Mouse (Mus musculus) liver, embryonic 13.5 days (tissue): ENCODE measurements around the gene Abca5. TPM values are rescaled to one million over a fixed set of nuclear protein-coding genes. Genes with fewer than 3 reads are reported as not detected.
"Not testable (repeated sequence)": the region's sequence is repeated elsewhere in the genome, so short reads cannot be mapped to it uniquely, and the experiment has no call there.

Source experiments
- ATAC-seq: fragments of 200-750 bp; cut with Nextera tagmentation; 2 replicates; pipeline ENCODE4 v1.8.0; 2017; ENCODE audit warnings: low read depth, mild to moderate bottlenecking, moderate number of reproducible peaks, moderate library complexity
- DNase-seq: peaks from one replicate; pipeline ENCODE4 v3.0.0; 2022
- H3K27ac ChIP-seq: fragments of 300-500 bp; sonication (generic); 2 replicates; pipeline ENCODE4 v1.5.1; 2015; ENCODE audit warnings: moderate library complexity, mild to moderate bottlenecking, inconsistent platforms
- H3K27me3 ChIP-seq: fragments of 300-500 bp; sonication (generic); 2 replicates; pipeline ENCODE4 v1.6.1; 2015; ENCODE audit warnings: mild to moderate bottlenecking, inconsistent platforms
- H3K36me3 ChIP-seq: fragments of 300-500 bp; sonication (generic); 2 replicates; pipeline ENCODE4 v1.6.1; 2015; ENCODE audit warnings: mild to moderate bottlenecking, inconsistent platforms
- H3K4me1 ChIP-seq: fragments of 300-500 bp; sonication (generic); replicated peaks from 2 replicates; pipeline ENCODE4 v1.6.1; 2015; ENCODE audit warnings: inconsistent platforms
- H3K4me2 ChIP-seq: fragments of 300-500 bp; sonication (generic); 2 replicates; pipeline ENCODE4 v1.6.1; 2015; ENCODE audit warnings: inconsistent platforms, mild to moderate bottlenecking, moderate library complexity
- H3K4me3 ChIP-seq: fragments of 300-500 bp; sonication (generic); replicated peaks from 2 replicates; pipeline ENCODE4 v1.5.1; 2015; ENCODE audit warnings: mild to moderate bottlenecking, inconsistent platforms
- H3K9ac ChIP-seq: fragments of 300-500 bp; sonication (generic); 2 replicates; pipeline ENCODE4 v1.6.1; 2015; ENCODE audit warnings: mild to moderate bottlenecking, inconsistent platforms
- H3K9me3 ChIP-seq: fragments of 300-500 bp; sonication (generic); replicated peaks from 2 replicates; pipeline ENCODE4 v1.6.1; 2016; ENCODE audit warnings: inconsistent platforms
- WGBS: fragments of 180-500 bp; shearing (Covaris S2); methylation state at CpG from one replicate; pipeline ENCODE4 v1.1.7; 2015; ENCODE audit not compliant: insufficient replicate concordance; 5-methylcytosine and 5-hydroxymethylcytosine counted together
- polyA plus RNA-seq: library from polyadenylated mRNA; unstranded; fragments of >200 nt; fragmentation: Nextera tagmentation; extraction: Ambion mirVana; gene quantifications from 2 replicates; pipeline ENCODE4 v1.2.1, GENCODE M21; 2015

Abca5 gene
- polyA plus RNA-seq, 1 experiment from 2014 or later, result 0.29 TPM

GRCm38 (mm10) chr11:110365016-110365415 lies 27.5 kb upstream of the Abca5 start:
- Histone ChIP-seq H3K4me2 (no peak overlapping the region), H3K4me3 (no peak overlapping the region), H3K4me1 (peaks cover 4% of the 10 kb centered on the region), H3K9ac (no peak overlapping the region), H3K27ac (no peak overlapping the region), H3K36me3 (no peaks in the 10 kb centered on the region), H3K9me3 (no peaks in the 10 kb centered on the region), H3K27me3 (no peaks in the 10 kb centered on the region)
- ATAC-seq, result no peak
- 66% methylated on average over 3 of the region's 3 CpGs for WGBS
- peak; percentile 44 for DNase-seq

- no peak overlapping the region for H3K4me2 ChIP-seq
- WGBS, result 56% methylated on average over 16 of the region's 16 CpGs
- H3K36me3 ChIP-seq, result no peaks in the 10 kb centered on the region
- H3K27ac ChIP-seq, result no peak overlapping the region
- no peak overlapping the region for H3K4me3 ChIP-seq
- ATAC-seq, result no peak
- H3K4me1 ChIP-seq, result no peaks in the 10 kb centered on the region
- H3K27me3 ChIP-seq, result no peaks in the 10 kb centered on the region
- H3K9ac ChIP-seq, result no peak overlapping the region
- H3K9me3 ChIP-seq, result no peaks in the 10 kb centered on the region
- DNase-seq, result no peak
These were observed 20.4 kb upstream of the Abca5 start for GRCm38 (mm10) chr11:110357756-110358551.

- not testable (repeated sequence) for DNase-seq, H3K4me2 ChIP-seq, H3K9me3 ChIP-seq, H3K9ac ChIP-seq, ATAC-seq, H3K27ac ChIP-seq, H3K4me3 ChIP-seq, H3K36me3 ChIP-seq, H3K27me3 ChIP-seq, H3K4me1 ChIP-seq
- WGBS, result 58% methylated on average over 9 of the region's 9 CpGs
These were observed 17.6 kb upstream of the Abca5 start for GRCm38 (mm10) chr11:110355131-110355530.

GRCm38 (mm10) chr11:110354261-110354660 lies 16.7 kb upstream of the Abca5 start:
- Histone ChIP-seq H3K27ac (no peak overlapping the region), H3K27me3 (no peaks in the 10 kb centered on the region), H3K36me3 (no peaks in the 10 kb centered on the region), H3K9me3 (no peaks in the 10 kb centered on the region), H3K4me1 (no peaks in the 10 kb centered on the region), H3K9ac (no peak overlapping the region), H3K4me2 (no peak overlapping the region), H3K4me3 (no peak overlapping the region)
- WGBS, result 71% methylated on average over 9 of the region's 9 CpGs
- ATAC-seq (no peak), DNase-seq (no peak)

GRCm38 (mm10) chr11:110348170-110348569 lies 10.7 kb upstream of the Abca5 start:
- Histone ChIP-seq H3K4me3 (no peak overlapping the region), H3K27me3 (no peaks in the 10 kb centered on the region), H3K4me2 (no peak overlapping the region), H3K4me1 (no peaks in the 10 kb centered on the region), H3K36me3 (no peaks in the 10 kb centered on the region), H3K9ac (no peak overlapping the region), H3K27ac (no peak overlapping the region), H3K9me3 (no peaks in the 10 kb centered on the region)
- no peak for DNase-seq
- ATAC-seq, result no peak
- 71% methylated on average over 2 of the region's 2 CpGs for WGBS

GRCm38 (mm10) chr11:110347768-110348167 lies 10.3 kb upstream of the Abca5 start:
- Histone ChIP-seq H3K4me2 (no peak overlapping the region), H3K27ac (no peak overlapping the region), H3K9ac (no peak overlapping the region), H3K4me1 (no peaks in the 10 kb centered on the region), H3K4me3 (no peak overlapping the region), H3K27me3 (no peaks in the 10 kb centered on the region), H3K36me3 (no peaks in the 10 kb centered on the region), H3K9me3 (no peaks in the 10 kb centered on the region)
- WGBS, result 41% methylated on average over 6 of the region's 6 CpGs
- ATAC-seq (no peak), DNase-seq (no peak)

- Histone ChIP-seq H3K27me3 (peaks cover 29% of the 10 kb centered on the region), H3K4me1 (peaks cover 11% of the 10 kb centered on the region), H3K9me3 (no peaks in the 10 kb centered on the region), H3K4me3 (peak overlapping the region; percentile 75), H3K4me2 (peak overlapping the region; percentile 96), H3K9ac (peak overlapping the region; percentile 70), H3K27ac (no peak overlapping the region), H3K36me3 (no peaks in the 10 kb centered on the region)
- 3% methylated on average over 18 of the region's 18 CpGs for WGBS
- no peak for DNase-seq
- peak; percentile 13; the same call in 1 of the 2 replicates for ATAC-seq
These were observed 665 bp downstream of the Abca5 start for GRCm38 (mm10) chr11:110336814-110337288.

GRCm38 (mm10) chr11:110330093-110330492 lies 7.4 kb downstream of the Abca5 start:
- Histone ChIP-seq H3K9ac (no peak overlapping the region), H3K4me2 (no peak overlapping the region), H3K27ac (no peak overlapping the region), H3K36me3 (no peaks in the 10 kb centered on the region), H3K4me3 (no peak overlapping the region), H3K4me1 (no peaks in the 10 kb centered on the region), H3K27me3 (peaks cover 5% of the 10 kb centered on the region; the same call in 1 of the 2 replicates), H3K9me3 (no peaks in the 10 kb centered on the region)
- 64% methylated on average over 6 of the region's 6 CpGs for WGBS
- DNase-seq (no peak), ATAC-seq (no peak)

GRCm38 (mm10) chr11:110322266-110322665 lies 15.2 kb downstream of the Abca5 start:
- 75% methylated on average over 8 of the region's 8 CpGs for WGBS
- no peaks in the 10 kb centered on the region for H3K27me3 ChIP-seq
- no peak overlapping the region for H3K4me2 ChIP-seq
- H3K4me1 ChIP-seq, result no peaks in the 10 kb centered on the region
- ATAC-seq (no peak), DNase-seq (no peak)
- no peak overlapping the region for H3K4me3 ChIP-seq
- H3K9me3 ChIP-seq, result no peaks in the 10 kb centered on the region
- H3K36me3 ChIP-seq, result no peaks in the 10 kb centered on the region
- no peak overlapping the region for H3K9ac ChIP-seq
- H3K27ac ChIP-seq, result no peak overlapping the region

- no peaks in the 10 kb centered on the region for H3K9me3 ChIP-seq
- ATAC-seq, result no peak
- no peaks in the 10 kb centered on the region for H3K4me1 ChIP-seq
These were observed 30.9 kb downstream of the Abca5 start for GRCm38 (mm10) chr11:110306475-110307168.

GRCm38 (mm10) chr11:110303411-110303810 lies 34.1 kb downstream of the Abca5 start:
- no peak for DNase-seq
- Histone ChIP-seq H3K36me3 (no peaks in the 10 kb centered on the region), H3K9me3 (no peaks in the 10 kb centered on the region), H3K4me1 (no peaks in the 10 kb centered on the region), H3K4me2 (no peak overlapping the region), H3K4me3 (no peak overlapping the region), H3K27me3 (no peaks in the 10 kb centered on the region), H3K9ac (no peak overlapping the region), H3K27ac (no peak overlapping the region)
- ATAC-seq, result no peak
- 70% methylated on average over 3 of the region's 3 CpGs for WGBS

More at GRCm38 (mm10) chr11:110306475-110307168, 30.9 kb downstream of the Abca5 start:
- no peak overlapping the region for H3K9ac ChIP-seq
- no peak overlapping the region for H3K4me2 ChIP-seq
- H3K27ac ChIP-seq, result no peak overlapping the region
- no peaks in the 10 kb centered on the region for H3K27me3 ChIP-seq
- H3K36me3 ChIP-seq, result no peaks in the 10 kb centered on the region
- no peak for DNase-seq
- no peak overlapping the region for H3K4me3 ChIP-seq
- 72% methylated on average over 12 of the region's 12 CpGs for WGBS
